Mouse (Mus musculus) bone marrow, adult 2 months (tissue): ENCODE measurements around the gene Snta1.

Experiments
- CTCF ChIP-seq: fragments of 200-500 bp; IDR thresholded peaks from 2 replicates; pipeline ENCODE4 v1.5.1; 2011; ENCODE audit warnings: low read length, control low read depth; ENCODE audit not compliant: control insufficient read depth, insufficient read depth
- POLR2A ChIP-seq: fragments of 200-500 bp; IDR thresholded peaks from 2 replicates; pipeline ENCODE4 v1.6.1; 2011; ENCODE audit warnings: low read depth, mild to moderate bottlenecking, control low read depth, low read length, borderline replicate concordance; ENCODE audit not compliant: control insufficient read depth

GRCm38 (mm10) chr2:154430566-154430965 lies 22.7 kb upstream of the Snta1 start:
- no peak for TF ChIP-seq POLR2A
- TF ChIP-seq CTCF = no peak
